Mouse (Mus musculus) midbrain, embryonic 10.5 days (tissue): ENCODE data around the gene Coro2b. TPM values are rescaled to one million over a fixed set of nuclear protein-coding genes. Genes with fewer than 3 reads are reported as not detected.
"Not testable (repeated sequence)": the region's sequence is repeated elsewhere in the genome, so short reads cannot be mapped to it uniquely, and the experiment has no call there.

Source experiments
- DNase-seq: peaks from one replicate; pipeline ENCODE4 v3.0.0-alpha.2; 2017; ENCODE audit warnings: low spot score
- H3K27ac ChIP-seq: fragments of 300-500 bp; sonication (generic); replicated peaks from 2 replicates; pipeline ENCODE4 v1.5.1; 2016; ENCODE audit warnings: mild to moderate bottlenecking
- H3K27me3 ChIP-seq: fragments of 300-500 bp; sonication (generic); 2 replicates; pipeline ENCODE4 v1.6.1; 2016; ENCODE audit warnings: low read depth, mild to moderate bottlenecking; ENCODE audit not compliant: poor library complexity, severe bottlenecking
- H3K36me3 ChIP-seq: fragments of 300-500 bp; sonication (generic); 2 replicates; pipeline ENCODE4 v1.6.1; 2016; ENCODE audit warnings: mild to moderate bottlenecking, moderate library complexity
- H3K4me1 ChIP-seq: fragments of 300-500 bp; sonication (generic); 2 replicates; pipeline ENCODE4 v1.6.1; 2016
- H3K4me3 ChIP-seq: fragments of 300-500 bp; sonication (generic); 2 replicates; pipeline ENCODE4 v1.5.1; 2016; ENCODE audit warnings: mild to moderate bottlenecking, moderate library complexity
- H3K9me3 ChIP-seq: fragments of 300-500 bp; sonication (generic); replicated peaks from 2 replicates; pipeline ENCODE4 v1.6.1; 2016; ENCODE audit warnings: mild to moderate bottlenecking
- WGBS: fragments of 180-500 bp; shearing (Covaris S2); methylation state at CpG from one replicate; pipeline ENCODE4 v1.1.7; 2016; 5-methylcytosine and 5-hydroxymethylcytosine counted together
- polyA plus RNA-seq: library from polyadenylated mRNA; unstranded; fragments of >200 nt; fragmentation: Nextera tagmentation; extraction: Ambion mirVana; gene quantifications from 2 replicates; pipeline ENCODE4 v1.2.1, GENCODE M21; 2016

Gene Coro2b
- polyA plus RNA-seq, 1 experiment from 2014 or later = 12.8 TPM

- 86% methylated on average over 10 of the region's 10 CpGs for WGBS
- H3K27me3 ChIP-seq = no peaks in the 10 kb centered on the region
- H3K4me3 ChIP-seq = no peak overlapping the region
- peaks cover 27% of the 10 kb centered on the region for H3K4me1 ChIP-seq
- no peak overlapping the region for H3K27ac ChIP-seq
- no peak for DNase-seq
- H3K9me3 ChIP-seq = no peaks in the 10 kb centered on the region
- H3K36me3 ChIP-seq = no peaks in the 10 kb centered on the region
Observed at GRCm38 (mm10) chr9:62464727-62465126, 72.1 kb downstream of the Coro2b start.

- Histone ChIP-seq H3K4me1 (no peaks in the 10 kb centered on the region), H3K9me3 (no peaks in the 10 kb centered on the region), H3K27me3 (no peaks in the 10 kb centered on the region), H3K36me3 (no peaks in the 10 kb centered on the region), H3K27ac (no peak overlapping the region), H3K4me3 (no peak overlapping the region)
- DNase-seq = no peak
- WGBS = 95% methylated on average over 1 of the region's 1 CpGs
Observed at GRCm38 (mm10) chr9:62461766-62462165, 75.1 kb downstream of the Coro2b start.

DNA sequence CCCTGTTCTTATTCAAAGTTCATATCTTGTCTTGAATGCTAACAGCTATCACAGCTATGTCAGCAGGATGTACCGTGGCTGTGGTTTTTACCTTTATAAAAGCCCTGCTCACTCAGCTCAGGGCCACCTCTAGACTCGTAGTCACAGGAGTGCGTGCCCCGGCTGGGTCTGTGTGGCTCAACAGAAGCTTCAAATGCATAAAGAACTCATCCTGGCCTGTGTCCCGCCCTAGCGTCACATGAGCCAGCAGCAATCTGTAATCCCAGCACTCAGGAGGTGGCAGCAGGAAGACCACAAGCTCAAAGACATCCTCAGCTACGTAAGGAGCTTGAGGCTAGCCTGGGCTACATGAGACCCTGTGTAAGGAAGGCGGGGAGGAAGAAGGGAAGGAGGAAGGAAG lies 75.7 kb downstream of the Coro2b start:
- Histone ChIP-seq H3K9me3 (no peaks in the 10 kb centered on the region), H3K36me3 (no peaks in the 10 kb centered on the region), H3K4me1 (peaks cover under 1% of the 10 kb centered on the region), H3K27ac (no peak overlapping the region; the same call in 1 of the 2 replicates), H3K4me3 (no peak overlapping the region), H3K27me3 (no peaks in the 10 kb centered on the region)
- DNase-seq = no peak
- WGBS = 87% methylated on average over 8 of the region's 8 CpGs

- WGBS = 83% methylated on average over 7 of the region's 7 CpGs
- Histone ChIP-seq H3K27me3 (no peaks in the 10 kb centered on the region), H3K27ac (no peak overlapping the region), H3K9me3 (no peaks in the 10 kb centered on the region), H3K36me3 (no peaks in the 10 kb centered on the region), H3K4me1 (peaks cover 9% of the 10 kb centered on the region), H3K4me3 (no peak overlapping the region)
- DNase-seq = no peak
Observed at GRCm38 (mm10) chr9:62460086-62460485, 76.8 kb downstream of the Coro2b start.

- Histone ChIP-seq H3K36me3 (no peaks in the 10 kb centered on the region), H3K4me1 (peaks cover 9% of the 10 kb centered on the region), H3K4me3 (no peak overlapping the region), H3K27me3 (no peaks in the 10 kb centered on the region), H3K27ac (no peak overlapping the region), H3K9me3 (no peaks in the 10 kb centered on the region)
- no peak for DNase-seq
- 90% methylated on average over 3 of the region's 3 CpGs for WGBS
Observed at GRCm38 (mm10) chr9:62458457-62458856, 78.4 kb downstream of the Coro2b start.

DNA sequence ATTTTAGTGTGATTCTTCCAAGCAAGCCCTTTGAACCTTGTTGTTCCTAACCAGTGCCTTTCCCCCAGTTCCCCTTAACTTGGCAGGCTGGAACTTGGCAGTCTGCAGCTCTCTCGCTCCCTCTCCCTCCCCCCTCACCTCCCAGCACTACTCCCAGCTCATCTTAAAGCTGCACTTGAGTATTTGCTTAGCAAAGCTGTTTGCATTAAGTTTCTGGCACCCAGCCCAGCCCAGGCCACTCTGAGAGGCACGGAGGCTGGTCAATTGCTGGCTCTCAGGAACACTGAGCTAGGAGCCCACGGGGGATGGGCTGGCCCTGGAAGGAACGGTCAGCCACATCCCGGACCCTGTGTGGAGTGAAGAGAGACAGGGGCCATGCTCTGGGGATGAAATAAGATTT lies 80.8 kb downstream of the Coro2b start:
- no peak for DNase-seq

GRCm38 (mm10) chr9:62455210-62455969 lies 81.5 kb downstream of the Coro2b start:
- Histone ChIP-seq H3K27ac (no peak overlapping the region), H3K4me1 (peaks cover 29% of the 10 kb centered on the region), H3K27me3 (no peaks in the 10 kb centered on the region), H3K36me3 (peaks cover 9% of the 10 kb centered on the region; the same call in 1 of the 2 replicates), H3K9me3 (no peaks in the 10 kb centered on the region), H3K4me3 (no peak overlapping the region)
- no peak for DNase-seq
- 90% methylated on average over 8 of the region's 8 CpGs for WGBS

More for the DNA sequence above, 80.8 kb downstream of the Coro2b start:
- H3K4me1 ChIP-seq = peaks cover 26% of the 10 kb centered on the region
- H3K27me3 ChIP-seq = no peaks in the 10 kb centered on the region
- H3K4me3 ChIP-seq = no peak overlapping the region
- WGBS = 63% methylated on average over 5 of the region's 5 CpGs
- H3K27ac ChIP-seq = no peak overlapping the region
- H3K36me3 ChIP-seq = peaks cover 9% of the 10 kb centered on the region; the same call in 1 of the 2 replicates
- no peaks in the 10 kb centered on the region for H3K9me3 ChIP-seq

GRCm38 (mm10) chr9:62452373-62452993 lies 84.4 kb downstream of the Coro2b start:
- 96% methylated on average over 8 of the region's 8 CpGs for WGBS

GRCm38 (mm10) chr9:62451585-62452372 lies 85.1 kb downstream of the Coro2b start:
- peaks cover 29% of the 10 kb centered on the region for H3K4me1 ChIP-seq
- WGBS = 79% methylated on average over 8 of the region's 8 CpGs
- H3K36me3 ChIP-seq = peaks cover 13% of the 10 kb centered on the region; the same call in 1 of the 2 replicates
- H3K4me3 ChIP-seq = no peak overlapping the region
- no peaks in the 10 kb centered on the region for H3K27me3 ChIP-seq
- 0 out of 2 replicates have a peak, but pooled peaks cover 3% of the 10 kb centered on the region for H3K9me3 ChIP-seq
- DNase-seq = no peak
- H3K27ac ChIP-seq = no peak overlapping the region; the same call in 1 of the 2 replicates

More at GRCm38 (mm10) chr9:62452373-62452993, 84.4 kb downstream of the Coro2b start:
- Histone ChIP-seq H3K9me3 (0 out of 2 replicates have a peak, but pooled peaks cover 3% of the 10 kb centered on the region), H3K27ac (peak overlapping the region; percentile 47; the same call in 1 of the 2 replicates), H3K4me3 (no peak overlapping the region), H3K4me1 (peaks cover 29% of the 10 kb centered on the region), H3K27me3 (no peaks in the 10 kb centered on the region), H3K36me3 (peaks cover 13% of the 10 kb centered on the region; the same call in 1 of the 2 replicates)
- DNase-seq = no peak

DNA sequence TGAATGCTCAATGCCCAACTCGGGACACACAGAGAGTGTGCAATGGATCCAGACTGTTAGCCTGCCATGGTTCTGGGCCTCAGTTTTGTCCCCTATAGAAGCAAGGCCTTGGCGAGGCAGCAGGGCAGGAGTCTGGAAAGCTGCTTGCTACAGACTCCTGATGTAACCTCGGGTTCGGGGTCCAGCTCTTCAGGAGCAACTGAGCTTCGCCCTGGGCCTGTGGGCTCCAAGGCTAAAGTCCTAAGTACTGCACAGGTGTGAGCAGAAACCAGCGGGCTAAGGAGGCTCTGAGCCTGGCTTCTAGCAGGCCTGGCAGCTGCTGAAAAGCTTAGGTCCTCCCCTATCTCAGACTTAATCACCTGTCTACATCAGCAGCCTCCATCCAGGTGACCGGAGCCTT lies 86.0 kb downstream of the Coro2b start:
- H3K9me3 ChIP-seq = 0 out of 2 replicates have a peak, but pooled peaks cover 3% of the 10 kb centered on the region
- H3K36me3 ChIP-seq = peaks cover 13% of the 10 kb centered on the region; the same call in 1 of the 2 replicates
- H3K27ac ChIP-seq = no peak overlapping the region; the same call in 1 of the 2 replicates
- no peak for DNase-seq
- no peaks in the 10 kb centered on the region for H3K27me3 ChIP-seq
- H3K4me3 ChIP-seq = no peak overlapping the region
- H3K4me1 ChIP-seq = peaks cover 26% of the 10 kb centered on the region
- 85% methylated on average over 7 of the region's 7 CpGs for WGBS

GRCm38 (mm10) chr9:62450355-62450754 lies 86.5 kb downstream of the Coro2b start:
- no peak for DNase-seq
- peaks cover 21% of the 10 kb centered on the region; the same call in 1 of the 2 replicates for H3K4me1 ChIP-seq
- peaks cover 13% of the 10 kb centered on the region; the same call in 1 of the 2 replicates for H3K36me3 ChIP-seq
- H3K4me3 ChIP-seq = no peak overlapping the region
- H3K27ac ChIP-seq = no peak overlapping the region
- H3K9me3 ChIP-seq = 0 out of 2 replicates have a peak, but pooled peaks cover 3% of the 10 kb centered on the region
- H3K27me3 ChIP-seq = no peaks in the 10 kb centered on the region
- WGBS = 88% methylated on average over 6 of the region's 6 CpGs

GRCm38 (mm10) chr9:62447337-62447736 lies 89.5 kb downstream of the Coro2b start:
- not testable (repeated sequence) for H3K27ac ChIP-seq, H3K4me3 ChIP-seq, H3K36me3 ChIP-seq, DNase-seq, H3K27me3 ChIP-seq, H3K9me3 ChIP-seq
- WGBS = 96% methylated on average over 6 of the region's 10 CpGs
- H3K4me1 ChIP-seq = peaks cover 16% of the 10 kb centered on the region; the same call in 1 of the 2 replicates
